Mouse (Mus musculus): ENCODE measurements around the gene Lrrc43. TPM values are rescaled to one million over a fixed set of nuclear protein-coding genes. Genes with fewer than 3 reads are reported as not detected.

The Lrrc43 gene
- polyA plus RNA-seq, 1 experiment from 2014 or later: not detected

GRCm38 (mm10) chr5:123451886-123452285 lies 37.2 kb upstream of the Lrrc43 start:
- Histone ChIP-seq H3K27me3 (ENCODE audit: control insufficient read depth, insufficient read depth, low read length) (no peaks in the 10 kb centered on the region), H3K9ac (ENCODE audit: low read length) (no peak overlapping the region), H3K36me3 (ENCODE audit: control insufficient read depth, insufficient read depth, low read length) (peaks cover 93% of the 10 kb centered on the region), H3K27ac (replicated peaks in 1 of 2; ENCODE audit: control insufficient read depth in 1 of 2, insufficient read depth in 1 of 2, low read depth in 2 of 2, low read length in 2 of 2) (no peak overlapping the region), H3K4me2 (ENCODE audit: low read length) (no peak overlapping the region), H3K4me3 (ENCODE audit: control insufficient read depth in 1 of 2, insufficient read depth in 1 of 2, low read depth in 1 of 2, low read length in 2 of 2) (no peak overlapping the region), H3K4me1 (ENCODE audit: control insufficient read depth in 2 of 2, insufficient read depth in 2 of 2, low read length in 2 of 2) (no peaks in the 10 kb centered on the region), H3K9me3 (ENCODE audit: control insufficient read depth, low read length) (no peaks in the 10 kb centered on the region)
- ATAC-seq (ENCODE audit: insufficient number of reproducible peaks, insufficient read depth, low FRiP score, low read depth): no peak
- WGBS: 87% methylated on average over 7 of the region's 7 CpGs

GRCm38 (mm10) chr5:123461420-123461819 lies 27.7 kb upstream of the Lrrc43 start:
- H3K4me2 ChIP-seq (ENCODE audit: low read length): no peak overlapping the region
- peaks cover 10% of the 10 kb centered on the region for H3K36me3 ChIP-seq (ENCODE audit: control insufficient read depth, insufficient read depth, low read length)
- no peak for ATAC-seq (ENCODE audit: insufficient number of reproducible peaks, insufficient read depth, low FRiP score, low read depth)
- H3K27me3 ChIP-seq (ENCODE audit: control insufficient read depth, insufficient read depth, low read length): no peaks in the 10 kb centered on the region
- no peaks in the 10 kb centered on the region for H3K4me1 ChIP-seq (ENCODE audit: control insufficient read depth in 2 of 2, insufficient read depth in 2 of 2, low read length in 2 of 2)
- no peak overlapping the region for H3K4me3 ChIP-seq (ENCODE audit: control insufficient read depth in 1 of 2, insufficient read depth in 1 of 2, low read depth in 1 of 2, low read length in 2 of 2)
- H3K27ac ChIP-seq (replicated peaks in 1 of 2; ENCODE audit: control insufficient read depth in 1 of 2, insufficient read depth in 1 of 2, low read depth in 2 of 2, low read length in 2 of 2): no peak overlapping the region
- no peak overlapping the region for H3K9ac ChIP-seq (ENCODE audit: low read length)
- 28% methylated on average over 5 of the region's 5 CpGs for WGBS
- no peaks in the 10 kb centered on the region for H3K9me3 ChIP-seq (ENCODE audit: control insufficient read depth, low read length)

- H3K27ac ChIP-seq (replicated peaks in 1 of 2; ENCODE audit: control insufficient read depth in 1 of 2, insufficient read depth in 1 of 2, low read depth in 2 of 2, low read length in 2 of 2): no peak overlapping the region
- H3K4me3 ChIP-seq (ENCODE audit: control insufficient read depth in 1 of 2, insufficient read depth in 1 of 2, low read depth in 1 of 2, low read length in 2 of 2): no peak overlapping the region
- H3K9me3 ChIP-seq (ENCODE audit: control insufficient read depth, low read length): no peaks in the 10 kb centered on the region
- no peak overlapping the region for H3K9ac ChIP-seq (ENCODE audit: low read length)
- no peaks in the 10 kb centered on the region for H3K4me1 ChIP-seq (ENCODE audit: control insufficient read depth in 2 of 2, insufficient read depth in 2 of 2, low read length in 2 of 2)
- H3K27me3 ChIP-seq (ENCODE audit: control insufficient read depth, insufficient read depth, low read length): no peaks in the 10 kb centered on the region
- WGBS: 86% methylated on average over 1 of the region's 1 CpGs
- ATAC-seq (ENCODE audit: insufficient number of reproducible peaks, insufficient read depth, low FRiP score, low read depth): no peak
- H3K36me3 ChIP-seq (ENCODE audit: control insufficient read depth, insufficient read depth, low read length): no peaks in the 10 kb centered on the region
- H3K4me2 ChIP-seq (ENCODE audit: low read length): no peak overlapping the region
These were observed 24.5 kb upstream of the Lrrc43 start for GRCm38 (mm10) chr5:123464638-123465037.

- H3K36me3 ChIP-seq (ENCODE audit: control insufficient read depth, insufficient read depth, low read length): no peaks in the 10 kb centered on the region
- peaks cover 9 to 16% of the 10 kb centered on the region in 2 experiments; a peak in 3 of 4 replicates for H3K4me1 ChIP-seq (ENCODE audit: control insufficient read depth in 2 of 2, insufficient read depth in 2 of 2, low read length in 2 of 2)
- H3K4me3 ChIP-seq (ENCODE audit: control insufficient read depth in 1 of 2, insufficient read depth in 1 of 2, low read depth in 1 of 2, low read length in 2 of 2): peak overlapping the region; percentile 27 to 36; a peak in 3 of 4 replicates
- H3K9me3 ChIP-seq (ENCODE audit: control insufficient read depth, low read length): no peaks in the 10 kb centered on the region
- 8% methylated on average over 10 of the region's 10 CpGs for WGBS
- H3K4me2 ChIP-seq (ENCODE audit: low read length): peak overlapping the region; percentile 56
- peak overlapping the region; percentile 28 to 34; a peak in 1 of 4 replicates for H3K27ac ChIP-seq (replicated peaks in 1 of 2; ENCODE audit: control insufficient read depth in 1 of 2, insufficient read depth in 1 of 2, low read depth in 2 of 2, low read length in 2 of 2)
- peak overlapping the region; percentile 13; the same call in 1 of the 2 replicates for H3K9ac ChIP-seq (ENCODE audit: low read length)
- no peak for ATAC-seq (ENCODE audit: insufficient number of reproducible peaks, insufficient read depth, low FRiP score, low read depth)
- H3K27me3 ChIP-seq (ENCODE audit: control insufficient read depth, insufficient read depth, low read length): no peaks in the 10 kb centered on the region
These were observed 18.2 kb upstream of the Lrrc43 start for GRCm38 (mm10) chr5:123470784-123471400.

GRCm38 (mm10) chr5:123473817-123474216 lies 15.3 kb upstream of the Lrrc43 start:
- Histone ChIP-seq H3K4me3 (ENCODE audit: control insufficient read depth in 1 of 2, insufficient read depth in 1 of 2, low read depth in 1 of 2, low read length in 2 of 2) (no peak overlapping the region), H3K4me2 (ENCODE audit: low read length) (no peak overlapping the region), H3K27me3 (ENCODE audit: control insufficient read depth, insufficient read depth, low read length) (no peaks in the 10 kb centered on the region), H3K27ac (replicated peaks in 1 of 2; ENCODE audit: control insufficient read depth in 1 of 2, insufficient read depth in 1 of 2, low read depth in 2 of 2, low read length in 2 of 2) (no peak overlapping the region), H3K4me1 (ENCODE audit: control insufficient read depth in 2 of 2, insufficient read depth in 2 of 2, low read length in 2 of 2) (peaks cover 9 to 16% of the 10 kb centered on the region in 2 experiments; a peak in 3 of 4 replicates), H3K9me3 (ENCODE audit: control insufficient read depth, low read length) (no peaks in the 10 kb centered on the region), H3K36me3 (ENCODE audit: control insufficient read depth, insufficient read depth, low read length) (no peaks in the 10 kb centered on the region), H3K9ac (ENCODE audit: low read length) (no peak overlapping the region)
- 84% methylated on average over 5 of the region's 5 CpGs for WGBS
- ATAC-seq (ENCODE audit: insufficient number of reproducible peaks, insufficient read depth, low FRiP score, low read depth): no peak

- H3K4me1 ChIP-seq (ENCODE audit: control insufficient read depth in 2 of 2, insufficient read depth in 2 of 2, low read length in 2 of 2): peaks cover 3 to 10% of the 10 kb centered on the region in 2 experiments
- H3K9me3 ChIP-seq (ENCODE audit: control insufficient read depth, low read length): no peaks in the 10 kb centered on the region
- no peak overlapping the region for H3K4me2 ChIP-seq (ENCODE audit: low read length)
- no peaks in the 10 kb centered on the region for H3K36me3 ChIP-seq (ENCODE audit: control insufficient read depth, insufficient read depth, low read length)
- H3K27me3 ChIP-seq (ENCODE audit: control insufficient read depth, insufficient read depth, low read length): no peaks in the 10 kb centered on the region
- no peak overlapping the region for H3K9ac ChIP-seq (ENCODE audit: low read length)
- H3K4me3 ChIP-seq (ENCODE audit: control insufficient read depth in 1 of 2, insufficient read depth in 1 of 2, low read depth in 1 of 2, low read length in 2 of 2): no peak overlapping the region
- WGBS: 70% methylated on average over 11 of the region's 11 CpGs
- H3K27ac ChIP-seq (replicated peaks in 1 of 2; ENCODE audit: control insufficient read depth in 1 of 2, insufficient read depth in 1 of 2, low read depth in 2 of 2, low read length in 2 of 2): no peak overlapping the region
- ATAC-seq (ENCODE audit: insufficient number of reproducible peaks, insufficient read depth, low FRiP score, low read depth): no peak
These were observed 1.3 kb upstream of the Lrrc43 start for GRCm38 (mm10) chr5:123487659-123488395.

GRCm38 (mm10) chr5:123489935-123490334 lies 830 bp downstream of the Lrrc43 start:
- 60% methylated on average over 9 of the region's 9 CpGs for WGBS

More at GRCm38 (mm10) chr5:123489935-123490334, 830 bp downstream of the Lrrc43 start:
- no peak overlapping the region; the same call in 1 of the 2 replicates for H3K4me2 ChIP-seq (ENCODE audit: low read length)
- no peaks in the 10 kb centered on the region for H3K27me3 ChIP-seq (ENCODE audit: control insufficient read depth, insufficient read depth, low read length)
- peaks cover 3 to 10% of the 10 kb centered on the region in 2 experiments for H3K4me1 ChIP-seq (ENCODE audit: control insufficient read depth in 2 of 2, insufficient read depth in 2 of 2, low read length in 2 of 2)
- no peak overlapping the region for H3K9ac ChIP-seq (ENCODE audit: low read length)
- ATAC-seq (ENCODE audit: insufficient number of reproducible peaks, insufficient read depth, low FRiP score, low read depth): no peak
- H3K27ac ChIP-seq (replicated peaks in 1 of 2; ENCODE audit: control insufficient read depth in 1 of 2, insufficient read depth in 1 of 2, low read depth in 2 of 2, low read length in 2 of 2): no peak overlapping the region
- no peaks in the 10 kb centered on the region for H3K9me3 ChIP-seq (ENCODE audit: control insufficient read depth, low read length)
- no peak overlapping the region for H3K4me3 ChIP-seq (ENCODE audit: control insufficient read depth in 1 of 2, insufficient read depth in 1 of 2, low read depth in 1 of 2, low read length in 2 of 2)
- no peaks in the 10 kb centered on the region for H3K36me3 ChIP-seq (ENCODE audit: control insufficient read depth, insufficient read depth, low read length)

Measured in heart, embryonic 14.5 days (tissue).